Mouse (Mus musculus) E14TG2a.4 (cell line): ENCODE measurements at regions not wholly inside any gene's neighbourhood (a gene's known extent, or its start where the extent isn't known, plus 50 kb on each side); places are given as distances from the start of the nearest gene placed in this dataset.

Experiments
- CTCF ChIP-seq: conservative IDR thresholded peaks from 2 replicates; pipeline ENCODE4 v1.5.1; 2014; ENCODE audit warnings: low read length
- POU5F1 ChIP-seq: IDR thresholded peaks from 2 replicates; pipeline ENCODE4 v1.6.1; 2014; ENCODE audit warnings: low read length, borderline replicate concordance

GRCm38 (mm10) chr15:36360694-36361521 is 646.7 kb downstream of the Zfp706 start:
- TF ChIP-seq CTCF = no peak
- no peak for TF ChIP-seq POU5F1
